Mouse (Mus musculus) midbrain, embryonic 16.5 days (tissue): ENCODE measurements at regions not wholly inside any gene's neighbourhood (a gene's known extent, or its start where the extent isn't known, plus 50 kb on each side); places are given as distances from the start of the nearest gene placed in this dataset.
A peak's percentile ranks its signal among the peaks of the same experiment; 100 is the strongest.

Experiments used
- ATAC-seq: fragments of 200-750 bp; cut with Nextera tagmentation; 2 replicates; pipeline ENCODE4 v1.8.0; 2017; ENCODE audit warnings: moderate TSS enrichment
- H3K27ac ChIP-seq: fragments of 300-500 bp; sonication (generic); 2 replicates; pipeline ENCODE4 v1.5.1; 2014; ENCODE audit warnings: mild to moderate bottlenecking, low read length, mixed read lengths
- H3K27me3 ChIP-seq: fragments of 300-500 bp; sonication (generic); 2 replicates; pipeline ENCODE4 v1.6.1; 2014; ENCODE audit warnings: low read depth, low read length, mixed read lengths; ENCODE audit not compliant: control insufficient read depth, insufficient read depth
- H3K36me3 ChIP-seq: fragments of 300-500 bp; sonication (generic); 2 replicates; pipeline ENCODE4 v1.6.1; 2014; ENCODE audit warnings: mild to moderate bottlenecking, low read length, moderate library complexity, mixed read lengths; ENCODE audit not compliant: control insufficient read depth, insufficient read depth
- H3K4me1 ChIP-seq: fragments of 300-500 bp; sonication (generic); 2 replicates; pipeline ENCODE4 v1.6.1; 2014; ENCODE audit warnings: mild to moderate bottlenecking, low read length, mixed read lengths; ENCODE audit not compliant: control insufficient read depth, insufficient read depth
- H3K4me2 ChIP-seq: fragments of 300-500 bp; sonication (generic); 2 replicates; pipeline ENCODE4 v1.6.1; 2014; ENCODE audit warnings: mild to moderate bottlenecking, low read length, mixed read lengths
- H3K4me3 ChIP-seq: fragments of 300-500 bp; sonication (generic); 2 replicates; pipeline ENCODE4 v1.5.1; 2014; ENCODE audit warnings: low read depth, mild to moderate bottlenecking, low read length, moderate library complexity, mixed read lengths
- H3K9ac ChIP-seq: fragments of 300-500 bp; sonication (generic); 2 replicates; pipeline ENCODE4 v1.6.1; 2014; ENCODE audit warnings: low read depth, low read length, mixed read lengths
- H3K9me3 ChIP-seq: fragments of 300-500 bp; sonication (generic); replicated peaks from 2 replicates; pipeline ENCODE4 v1.6.1; 2014; ENCODE audit warnings: mild to moderate bottlenecking, low read length, mixed read lengths; ENCODE audit not compliant: control insufficient read depth, poor library complexity, severe bottlenecking
- WGBS: fragments of 180-500 bp; shearing (Covaris S2); extraction: QIAGEN DNeasy Blood & Tissue Kit; methylation state at CpG from one replicate; pipeline ENCODE4 v1.1.7; 2014; 5-methylcytosine and 5-hydroxymethylcytosine counted together

- Histone ChIP-seq H3K27ac (no peak overlapping the region), H3K27me3 (no peaks in the 10 kb centered on the region), H3K4me2 (no peak overlapping the region), H3K9ac (no peak overlapping the region), H3K36me3 (no peaks in the 10 kb centered on the region), H3K9me3 (no peaks in the 10 kb centered on the region), H3K4me1 (peaks cover 7% of the 10 kb centered on the region; the same call in 1 of the 2 replicates), H3K4me3 (no peak overlapping the region)
- WGBS = 22% methylated on average over 3 of the region's 3 CpGs
- no peak for ATAC-seq
These were observed 60.3 kb upstream of the Lhx1 start for GRCm38 (mm10) chr11:84585626-84586025.

GRCm38 (mm10) chr11:84578805-84579541 lies 53.6 kb upstream of the Lhx1 start:
- Histone ChIP-seq H3K9me3 (no peaks in the 10 kb centered on the region), H3K4me1 (peaks cover 13% of the 10 kb centered on the region; the same call in 1 of the 2 replicates), H3K4me2 (no peak overlapping the region), H3K9ac (peak overlapping the region; percentile 10; the same call in 1 of the 2 replicates), H3K27me3 (no peaks in the 10 kb centered on the region), H3K4me3 (no peak overlapping the region), H3K27ac (no peak overlapping the region), H3K36me3 (no peaks in the 10 kb centered on the region)
- ATAC-seq = peak; percentile 14; the same call in 1 of the 2 replicates
- WGBS = 36% methylated on average over 17 of the region's 17 CpGs
